Mouse (Mus musculus) layer of hippocampus, postnatal 36 days (tissue): ENCODE measurements at regions not wholly inside any gene's neighbourhood (a gene's known extent, or its start where the extent isn't known, plus 50 kb on each side); places are given as distances from the start of the nearest gene placed in this dataset.
A peak's percentile ranks its signal among the peaks of the same experiment; 100 is the strongest.

Experiments
- DNase-seq, 2 experiments: peaks; one replicate each; pipeline ENCODE4 v3.0.0; 2022

- no peak for DNase-seq
Measured at GRCm38 (mm10) chr13:82849037-82849436, 654.8 kb upstream of the Mef2c start.

GRCm38 (mm10) chr13:82869869-82870268, 634.0 kb upstream of the Mef2c start:
- DNase-seq, result no peak

GRCm38 (mm10) chr13:82874091-82874490, 629.7 kb upstream of the Mef2c start:
- no peak for DNase-seq

GRCm38 (mm10) chr13:82883368-82883767, 620.5 kb upstream of the Mef2c start:
- DNase-seq, result no peak

GRCm38 (mm10) chr13:82888755-82889154, 615.1 kb upstream of the Mef2c start:
- no peak for DNase-seq

GRCm38 (mm10) chr13:82892731-82893130, 611.1 kb upstream of the Mef2c start:
- DNase-seq, result peak; percentile 7 to 11

GRCm38 (mm10) chr13:82899686-82900085, 604.1 kb upstream of the Mef2c start:
- no peak for DNase-seq

- no peak for DNase-seq
Measured at GRCm38 (mm10) chr13:82902160-82902559, 601.7 kb upstream of the Mef2c start.

GRCm38 (mm10) chr13:82903637-82904036, 600.2 kb upstream of the Mef2c start:
- DNase-seq, result no peak

- no peak for DNase-seq
Measured at GRCm38 (mm10) chr13:82907689-82908088, 596.1 kb upstream of the Mef2c start.

- DNase-seq, result no peak
Measured at GRCm38 (mm10) chr13:82909151-82909550, 594.7 kb upstream of the Mef2c start.

GRCm38 (mm10) chr13:82912859-82913258, 591.0 kb upstream of the Mef2c start:
- no peak for DNase-seq

GRCm38 (mm10) chr13:82915194-82915593, 588.6 kb upstream of the Mef2c start:
- DNase-seq, result no peak

GRCm38 (mm10) chr13:82930010-82930409, 573.8 kb upstream of the Mef2c start:
- DNase-seq, result no peak

GRCm38 (mm10) chr13:82937856-82938255, 566.0 kb upstream of the Mef2c start:
- DNase-seq, result no peak

GRCm38 (mm10) chr13:82942691-82943341, 561.0 kb upstream of the Mef2c start:
- no peak for DNase-seq

GRCm38 (mm10) chr13:82946931-82947330, 556.9 kb upstream of the Mef2c start:
- no peak for DNase-seq

- DNase-seq, result peak in 1 of 2 experiments; percentile 4
Measured at GRCm38 (mm10) chr13:82949541-82949940, 554.3 kb upstream of the Mef2c start.

- no peak for DNase-seq
Measured at GRCm38 (mm10) chr13:82962333-82962732, 541.5 kb upstream of the Mef2c start.

- DNase-seq, result peak; percentile 4 to 19
Measured at GRCm38 (mm10) chr13:82971722-82972121, 532.1 kb upstream of the Mef2c start.

GRCm38 (mm10) chr13:82974210-82974811, 529.5 kb upstream of the Mef2c start:
- no peak for DNase-seq

- no peak for DNase-seq
Measured at GRCm38 (mm10) chr13:83001118-83001517, 502.7 kb upstream of the Mef2c start.

GRCm38 (mm10) chr13:83016686-83017085, 487.1 kb upstream of the Mef2c start:
- DNase-seq, result no peak

GRCm38 (mm10) chr13:83020829-83021228, 483.0 kb upstream of the Mef2c start:
- DNase-seq, result no peak
